Mouse (Mus musculus): ENCODE data around the gene B230104I21Rik.

DNA sequence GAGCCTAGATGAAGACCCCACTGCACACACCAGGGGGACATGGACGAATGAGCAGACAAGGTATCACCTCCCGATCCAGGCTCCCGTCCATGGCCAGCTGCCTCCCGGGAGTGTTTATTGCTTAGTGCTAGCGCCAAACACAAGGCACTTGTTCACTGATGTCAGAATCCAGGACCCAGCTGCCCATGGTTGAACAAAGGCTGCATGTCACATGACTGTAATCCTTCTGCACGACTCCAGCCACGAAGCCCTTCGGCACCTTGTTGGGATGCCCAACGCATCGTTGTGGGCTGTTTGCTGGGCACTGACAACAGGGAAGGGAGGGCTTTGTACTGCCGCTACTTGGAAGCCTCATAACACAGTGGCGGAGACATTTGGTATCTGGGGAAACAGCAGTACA is at the start of gene B230104I21Rik:
- TF ChIP-seq POLR2A (IDR thresholded peaks at IDR 0.05; ENCODE audit: insufficient read length, low read depth) (no peak), TCF12 (IDR thresholded peaks at IDR 0.05; ENCODE audit: insufficient read depth, poor library complexity, severe bottlenecking) (no peak), CEBPB (IDR thresholded peaks at IDR 0.05; ENCODE audit: insufficient read depth, poor library complexity, severe bottlenecking) (no peak), SRF (IDR thresholded peaks at IDR 0.05; ENCODE audit: control insufficient read depth, insufficient read length, low read depth) (no peak), E2F4 (IDR thresholded peaks at IDR 0.05; ENCODE audit: insufficient read depth) (no peak), MYOD1 (IDR thresholded peaks at IDR 0.05; ENCODE audit: control insufficient read depth in 1 of 3, insufficient read length in 2 of 3, low read depth in 2 of 3) (no peak), POLR2AphosphoS2 (IDR thresholded peaks at IDR 0.05; ENCODE audit: insufficient read length, low read depth) (no peak), USF1 (IDR thresholded peaks at IDR 0.05; ENCODE audit: low read depth) (no peak), MYOG (IDR thresholded peaks at IDR 0.05; ENCODE audit: control insufficient read depth in 1 of 3, insufficient read depth in 1 of 3, insufficient read length in 2 of 3, low read depth in 2 of 3) (no peak), MAX (IDR thresholded peaks at IDR 0.05; ENCODE audit: low read depth) (no peak), REST (IDR thresholded peaks at IDR 0.05; ENCODE audit: insufficient read depth, insufficient read length) (no peak), TCF3 (IDR thresholded peaks at IDR 0.05; ENCODE audit: insufficient read length, low read depth) (no peak)
